Mouse (Mus musculus): ENCODE measurements around the gene Commd1. TPM values are rescaled to one million over a fixed set of nuclear protein-coding genes. Genes with fewer than 3 reads are reported as not detected.

Commd1 gene
- polyA plus RNA-seq, 1 experiment from 2014 or later = 317 TPM

DNA sequence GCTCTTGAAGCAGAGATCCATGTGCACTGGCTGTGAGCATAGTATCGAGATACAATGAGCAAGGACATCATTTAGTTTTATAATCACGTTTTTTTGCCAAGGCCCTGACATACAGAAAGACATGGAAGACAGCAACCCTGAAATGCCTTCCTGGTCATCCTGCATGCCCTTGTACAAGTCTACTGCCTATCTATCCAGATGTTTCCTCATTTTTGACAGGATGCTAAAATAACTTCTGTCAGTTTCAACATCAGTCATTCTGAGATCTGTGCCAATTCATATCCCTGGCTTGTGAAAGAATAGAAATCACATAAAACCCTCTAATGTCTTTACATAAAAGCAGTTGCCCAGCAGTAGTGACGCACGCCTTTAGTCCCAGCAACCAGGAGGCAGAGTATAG, 85.1 kb downstream of the Commd1 start:
- Histone ChIP-seq H3K27me3 (no peaks in the 10 kb centered on the region), H3K9me3 (no peaks in the 10 kb centered on the region), H3K4me2 (no peak overlapping the region), H3K4me3 (replicated peaks) (no peak overlapping the region), H3K36me3 (replicated peaks) (peaks cover 7% of the 10 kb centered on the region; the same call in 1 of the 2 replicates), H3K4me1 (no peaks in the 10 kb centered on the region), H3K9ac (no peak overlapping the region), H3K27ac (no peak overlapping the region)
- 96% methylated on average over 4 of the region's 4 CpGs for WGBS
- no peak for ATAC-seq (ENCODE audit: low FRiP score)

DNA sequence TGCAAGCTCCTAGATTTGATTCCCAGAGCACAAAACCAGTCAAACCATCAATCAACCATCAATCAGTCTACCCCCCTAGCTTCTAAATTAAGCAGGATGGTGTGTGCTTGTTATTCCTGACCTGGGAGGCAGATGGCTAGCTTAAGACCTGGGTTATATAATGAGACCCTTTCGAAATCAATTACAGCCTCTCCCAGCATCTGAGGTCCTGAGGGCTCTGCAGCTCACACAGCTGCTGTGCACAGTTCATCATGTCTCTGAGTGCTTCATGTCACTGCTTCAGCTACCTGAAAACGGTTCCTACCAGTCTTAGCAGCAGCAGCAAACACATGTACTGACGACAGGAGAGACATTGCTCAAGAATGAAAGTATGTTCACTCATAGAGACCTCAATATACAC, 89.1 kb downstream of the Commd1 start:
- Histone ChIP-seq H3K27me3 (no peaks in the 10 kb centered on the region), H3K4me2 (no peak overlapping the region), H3K4me1 (no peaks in the 10 kb centered on the region), H3K36me3 (replicated peaks) (0 out of 2 replicates have a peak, but pooled peaks cover under 1% of the 10 kb centered on the region), H3K4me3 (replicated peaks) (no peak overlapping the region), H3K27ac (no peak overlapping the region), H3K9ac (no peak overlapping the region), H3K9me3 (no peaks in the 10 kb centered on the region)
- WGBS = 81% methylated on average over 3 of the region's 3 CpGs
- no peak for ATAC-seq (ENCODE audit: low FRiP score)

DNA sequence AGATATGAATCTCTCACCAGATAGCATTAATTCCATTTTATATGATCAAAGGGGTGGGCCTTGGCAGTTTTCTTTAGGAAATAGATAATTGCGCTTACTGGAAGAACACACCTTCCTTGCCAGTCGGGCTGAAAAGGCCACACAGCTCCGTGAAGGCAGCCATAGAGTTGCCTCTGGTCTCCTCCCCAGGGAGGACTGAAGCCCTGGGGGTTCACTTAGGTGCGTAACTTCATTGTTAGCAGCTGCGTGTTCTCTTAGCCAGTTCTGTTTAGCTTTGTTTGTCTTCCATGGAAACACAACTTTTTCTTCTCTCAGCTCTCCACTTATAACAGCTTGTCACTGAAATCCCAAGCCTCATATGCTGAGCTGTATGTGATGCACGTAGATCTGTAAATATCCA, 89.7 kb downstream of the Commd1 start:
- Histone ChIP-seq H3K9ac (no peak overlapping the region), H3K36me3 (replicated peaks) (no peaks in the 10 kb centered on the region), H3K4me3 (replicated peaks) (no peak overlapping the region), H3K4me2 (no peak overlapping the region), H3K27ac (no peak overlapping the region), H3K9me3 (no peaks in the 10 kb centered on the region), H3K27me3 (no peaks in the 10 kb centered on the region), H3K4me1 (no peaks in the 10 kb centered on the region)
- 77% methylated on average over 6 of the region's 6 CpGs for WGBS
- ATAC-seq (ENCODE audit: low FRiP score) = no peak

DNA sequence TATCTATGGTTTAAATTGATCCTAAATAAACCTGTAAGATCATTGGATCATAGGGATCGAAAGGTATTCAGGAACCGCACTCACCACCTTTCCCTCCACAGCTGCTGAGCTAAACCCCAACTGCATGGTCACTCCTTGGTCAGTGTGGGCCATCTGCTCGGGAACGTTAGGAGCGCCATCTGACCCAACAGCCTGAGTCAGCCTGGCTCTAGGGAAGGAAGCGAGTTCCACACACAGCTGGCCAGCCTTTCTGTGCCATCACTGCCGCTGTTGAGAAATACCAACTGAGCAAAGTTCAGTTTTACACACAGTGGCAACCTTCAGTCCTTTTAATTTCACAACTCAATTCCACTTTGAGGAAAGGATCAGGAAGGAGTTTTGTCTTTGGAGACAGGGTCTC, 90.3 kb downstream of the Commd1 start:
- H3K9ac ChIP-seq = no peak overlapping the region
- no peaks in the 10 kb centered on the region for H3K36me3 ChIP-seq (replicated peaks)
- WGBS = 96% methylated on average over 7 of the region's 7 CpGs
- H3K27me3 ChIP-seq = no peaks in the 10 kb centered on the region
- no peak overlapping the region for H3K4me2 ChIP-seq
- H3K9me3 ChIP-seq = no peaks in the 10 kb centered on the region
- H3K4me3 ChIP-seq (replicated peaks) = no peak overlapping the region
- no peak overlapping the region for H3K27ac ChIP-seq
- H3K4me1 ChIP-seq = no peaks in the 10 kb centered on the region
- ATAC-seq (ENCODE audit: low FRiP score) = no peak

DNA sequence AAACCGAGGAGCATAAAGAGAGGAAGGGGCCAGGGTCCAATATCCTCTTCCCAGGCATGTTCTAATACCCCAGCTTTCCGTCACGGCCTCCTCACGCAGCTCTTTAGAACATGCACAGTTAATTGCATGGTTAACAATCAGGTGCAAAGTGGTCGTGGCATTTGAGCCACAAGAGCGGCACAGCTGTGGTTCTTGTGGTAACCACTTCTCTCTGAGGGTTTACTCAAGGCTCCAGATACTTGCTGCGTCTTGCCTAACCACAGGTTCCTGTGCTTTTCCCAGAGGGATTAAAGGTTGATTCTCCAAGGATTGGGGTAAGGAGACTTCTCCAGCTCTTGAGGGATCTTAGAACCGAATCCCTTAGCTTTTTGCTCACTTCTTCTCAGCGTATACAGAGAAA, 90.9 kb downstream of the Commd1 start:
- H3K4me3 ChIP-seq (replicated peaks) = no peak overlapping the region
- ATAC-seq (ENCODE audit: low FRiP score) = no peak
- no peaks in the 10 kb centered on the region for H3K36me3 ChIP-seq (replicated peaks)
- H3K9me3 ChIP-seq = no peaks in the 10 kb centered on the region
- H3K4me2 ChIP-seq = no peak overlapping the region
- no peak overlapping the region for H3K9ac ChIP-seq
- H3K27me3 ChIP-seq = no peaks in the 10 kb centered on the region
- no peak overlapping the region for H3K27ac ChIP-seq
- WGBS = 79% methylated on average over 9 of the region's 9 CpGs
- no peaks in the 10 kb centered on the region for H3K4me1 ChIP-seq

DNA sequence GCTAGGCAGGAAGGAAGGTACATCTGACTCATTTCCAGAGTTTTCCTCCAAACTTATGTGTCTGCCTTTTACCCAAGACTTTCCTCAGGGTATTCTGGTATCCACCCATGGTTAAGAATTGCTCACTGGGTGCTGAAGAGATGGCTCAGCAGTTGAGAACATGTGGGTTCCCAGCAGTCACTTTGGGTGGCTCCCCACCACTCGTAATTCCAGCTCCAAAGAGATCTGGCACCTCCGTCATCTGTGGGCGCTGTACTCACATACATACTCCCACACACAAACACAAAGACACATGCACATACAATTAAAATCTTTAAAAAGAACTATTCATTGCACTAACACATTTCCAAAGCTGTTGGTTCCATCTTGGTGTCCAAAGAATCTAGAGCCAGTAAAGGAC, 93.0 kb downstream of the Commd1 start:
- Histone ChIP-seq H3K27ac (no peak overlapping the region), H3K9ac (no peak overlapping the region), H3K4me1 (no peaks in the 10 kb centered on the region), H3K4me3 (replicated peaks) (no peak overlapping the region), H3K4me2 (no peak overlapping the region), H3K27me3 (no peaks in the 10 kb centered on the region), H3K36me3 (replicated peaks) (no peaks in the 10 kb centered on the region), H3K9me3 (no peaks in the 10 kb centered on the region)
- ATAC-seq (ENCODE audit: low FRiP score) = no peak
- WGBS = 94% methylated on average over 3 of the region's 3 CpGs

DNA sequence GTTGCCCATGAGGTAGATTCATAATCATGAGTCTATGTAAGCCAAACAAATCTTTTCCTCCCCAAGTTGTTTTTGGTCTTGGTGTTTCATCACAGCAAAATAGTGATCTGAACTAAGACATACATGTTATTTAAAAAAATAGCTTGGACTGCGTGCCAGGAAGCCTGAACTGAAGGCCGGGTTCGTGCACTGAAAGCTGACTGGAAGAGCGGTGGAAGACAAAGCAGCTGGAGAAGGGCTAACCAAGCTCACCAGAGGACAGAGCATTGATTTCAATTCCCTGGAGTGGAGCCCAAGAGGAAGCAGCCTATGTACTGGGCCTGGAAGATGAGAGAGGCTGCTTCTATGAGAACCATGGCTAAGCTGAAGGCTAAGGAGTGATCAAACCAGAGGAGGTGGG, 95.2 kb downstream of the Commd1 start:
- 93% methylated on average over 4 of the region's 4 CpGs for whole genome bisulfite sequencing
- Histone ChIP-seq H3K4me2 (no peak overlapping the region), H3K27me3 (no peaks in the 10 kb centered on the region), H3K9ac (no peak overlapping the region), H3K27ac (no peak overlapping the region), H3K4me1 (no peaks in the 10 kb centered on the region), H3K9me3 (no peaks in the 10 kb centered on the region), H3K4me3 (replicated peaks) (no peak overlapping the region), H3K36me3 (replicated peaks) (no peaks in the 10 kb centered on the region)
- ATAC-seq (ENCODE audit: low FRiP score) = no peak

DNA sequence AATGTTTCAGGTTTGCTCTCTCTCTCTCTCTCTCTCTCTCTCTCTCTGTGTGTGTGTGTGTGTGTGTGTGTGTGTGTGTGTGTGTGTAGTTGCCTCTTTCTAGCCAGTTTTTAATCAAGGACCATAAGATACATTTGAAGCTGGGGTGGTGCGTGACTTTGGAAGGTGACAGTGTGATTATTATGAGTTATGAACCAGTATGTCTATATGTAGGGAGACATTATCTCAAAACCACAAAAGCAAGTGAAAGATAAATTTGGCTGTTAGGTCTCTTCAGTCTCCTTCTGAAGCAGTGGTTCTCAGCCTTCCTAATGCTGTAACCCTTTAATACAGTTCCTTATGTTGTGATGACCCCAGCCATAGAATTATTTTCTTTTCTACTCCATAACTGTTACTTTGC, 96.8 kb downstream of the Commd1 start:
- Histone ChIP-seq H3K9me3 (no peaks in the 10 kb centered on the region), H3K4me2 (no peak overlapping the region), H3K36me3 (replicated peaks) (no peaks in the 10 kb centered on the region), H3K9ac (no peak overlapping the region), H3K4me3 (replicated peaks) (no peak overlapping the region), H3K27me3 (no peaks in the 10 kb centered on the region), H3K27ac (no peak overlapping the region), H3K4me1 (no peaks in the 10 kb centered on the region)
- 100% methylated on average over 1 of the region's 1 CpGs for WGBS
- ATAC-seq (ENCODE audit: low FRiP score) = no peak

DNA sequence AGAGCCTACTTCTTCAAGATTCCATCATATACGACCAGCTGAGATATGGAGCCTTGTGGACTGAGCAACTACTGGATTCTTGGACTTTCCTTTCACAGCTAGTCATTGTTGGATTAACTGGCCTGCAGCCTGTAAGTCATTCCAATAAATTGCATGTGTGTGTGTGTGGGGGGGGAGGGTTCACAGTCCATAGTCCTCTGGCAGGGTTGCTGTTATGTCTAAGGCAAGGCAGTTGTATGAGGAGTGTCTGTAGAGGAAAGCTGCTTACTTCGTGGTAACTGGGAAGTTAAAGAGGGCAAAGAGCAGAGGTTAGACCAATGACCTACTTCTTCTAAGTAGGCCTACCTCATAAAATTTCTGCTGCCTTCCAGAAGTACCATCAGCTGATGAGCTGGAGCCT, 98.5 kb downstream of the Commd1 start:
- no peak overlapping the region for H3K27ac ChIP-seq
- H3K4me2 ChIP-seq = no peak overlapping the region
- no peaks in the 10 kb centered on the region for H3K36me3 ChIP-seq (replicated peaks)
- H3K27me3 ChIP-seq = no peaks in the 10 kb centered on the region
- no peak overlapping the region for H3K9ac ChIP-seq
- no peaks in the 10 kb centered on the region for H3K4me1 ChIP-seq
- ATAC-seq (ENCODE audit: low FRiP score) = no peak
- no peak overlapping the region for H3K4me3 ChIP-seq (replicated peaks)
- WGBS = 79% methylated on average over 2 of the region's 2 CpGs
- no peaks in the 10 kb centered on the region for H3K9me3 ChIP-seq

DNA sequence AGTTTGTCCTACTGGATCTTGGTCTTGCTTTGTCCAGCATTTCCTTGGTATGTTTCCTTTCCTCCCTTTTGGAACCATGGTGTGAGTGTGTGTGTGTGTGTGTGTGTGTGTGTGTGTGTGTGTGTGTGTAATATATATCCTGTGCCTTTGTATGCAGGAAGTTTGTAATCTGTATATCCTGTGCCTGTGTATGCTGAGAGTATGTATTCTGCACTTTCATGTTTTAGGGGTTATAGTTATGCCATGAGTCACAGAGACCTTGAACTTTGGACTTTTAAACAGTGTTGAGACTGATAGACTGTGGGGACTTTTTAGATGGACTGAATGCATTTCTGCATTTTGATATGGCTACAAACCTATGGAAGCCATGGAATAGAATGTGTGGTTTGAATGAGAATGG, 99.3 kb downstream of the Commd1 start:
- no peaks in the 10 kb centered on the region for H3K9me3 ChIP-seq
- no peak overlapping the region for H3K4me2 ChIP-seq
- H3K27ac ChIP-seq = no peak overlapping the region
- H3K36me3 ChIP-seq (replicated peaks) = no peaks in the 10 kb centered on the region
- H3K4me3 ChIP-seq (replicated peaks) = no peak overlapping the region
- H3K4me1 ChIP-seq = no peaks in the 10 kb centered on the region
- no peaks in the 10 kb centered on the region for H3K27me3 ChIP-seq
- H3K9ac ChIP-seq = no peak overlapping the region
- ATAC-seq (ENCODE audit: low FRiP score) = no peak

DNA sequence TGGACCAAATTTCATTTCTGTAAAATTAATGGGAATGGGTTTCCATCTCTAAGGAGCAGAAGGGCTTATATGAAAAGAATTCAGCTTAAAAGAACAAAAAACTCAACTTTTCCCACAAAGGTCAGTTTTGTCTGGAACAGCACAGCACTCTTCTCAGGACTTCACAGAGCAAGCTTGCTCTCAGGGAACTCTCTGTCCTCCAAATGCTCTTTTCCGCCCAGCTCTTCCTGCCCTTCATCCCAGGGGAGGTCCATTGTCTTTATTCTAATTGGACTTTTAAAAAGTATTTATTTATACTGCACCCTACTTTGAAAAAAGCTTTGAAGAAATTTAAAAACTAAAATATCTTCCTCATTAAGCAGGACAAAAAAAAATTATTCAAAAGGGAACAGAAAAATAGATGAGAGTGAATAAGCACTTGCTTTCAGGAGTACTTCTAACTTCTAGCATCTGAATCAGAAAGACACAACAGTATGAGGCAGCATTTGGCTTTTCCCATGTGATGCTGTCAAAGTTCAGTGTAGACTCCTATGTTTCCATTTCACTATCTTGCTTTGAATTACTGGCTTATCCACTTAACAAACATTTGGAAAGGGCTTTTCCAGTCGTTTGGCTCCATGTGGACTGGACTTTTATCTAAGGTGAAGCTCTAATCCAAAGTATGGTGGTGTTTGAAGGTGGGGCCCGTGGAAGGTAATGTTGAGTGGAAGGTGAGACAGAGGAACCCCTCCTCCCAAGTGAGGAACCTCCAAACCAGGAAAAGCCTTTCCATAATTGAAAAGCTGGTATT, 101.6 kb downstream of the Commd1 start:
- ATAC-seq (ENCODE audit: low FRiP score) = no peak
- no peak overlapping the region for H3K27ac ChIP-seq
- WGBS = 72% methylated on average over 3 of the region's 3 CpGs
- H3K4me2 ChIP-seq = no peak overlapping the region
- H3K9me3 ChIP-seq = no peaks in the 10 kb centered on the region
- H3K4me3 ChIP-seq (replicated peaks) = no peak overlapping the region
- H3K9ac ChIP-seq = no peak overlapping the region
- no peaks in the 10 kb centered on the region for H3K36me3 ChIP-seq (replicated peaks)
- no peaks in the 10 kb centered on the region for H3K27me3 ChIP-seq
- H3K4me1 ChIP-seq = no peaks in the 10 kb centered on the region

DNA sequence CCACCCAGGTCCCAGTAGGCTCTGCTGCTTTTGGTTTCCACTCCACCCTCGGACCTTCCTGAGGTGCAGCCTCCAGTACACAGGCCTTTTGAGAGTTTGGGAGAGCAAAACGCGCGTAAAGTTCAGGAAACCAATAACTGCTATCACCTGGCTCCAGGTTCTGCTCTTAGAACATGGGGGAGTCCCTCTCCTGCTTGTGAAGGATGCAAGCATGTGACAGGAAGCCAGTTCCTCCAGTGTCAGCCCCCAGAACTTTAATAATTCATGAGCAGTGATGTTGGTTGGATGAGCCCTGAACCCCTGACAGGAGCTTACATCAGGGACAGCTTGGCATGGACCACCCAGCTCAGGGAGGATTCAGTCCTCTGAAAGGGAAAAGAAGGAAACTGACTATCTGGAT, 102.5 kb downstream of the Commd1 start:
- H3K27me3 ChIP-seq = no peaks in the 10 kb centered on the region
- H3K9ac ChIP-seq = no peak overlapping the region
- no peaks in the 10 kb centered on the region for H3K4me1 ChIP-seq
- H3K36me3 ChIP-seq (replicated peaks) = no peaks in the 10 kb centered on the region
- H3K4me2 ChIP-seq = no peak overlapping the region
- no peaks in the 10 kb centered on the region for H3K9me3 ChIP-seq
- H3K4me3 ChIP-seq (replicated peaks) = no peak overlapping the region
- no peak overlapping the region for H3K27ac ChIP-seq
- WGBS = 78% methylated on average over 4 of the region's 4 CpGs
- ATAC-seq (ENCODE audit: low FRiP score) = no peak

DNA sequence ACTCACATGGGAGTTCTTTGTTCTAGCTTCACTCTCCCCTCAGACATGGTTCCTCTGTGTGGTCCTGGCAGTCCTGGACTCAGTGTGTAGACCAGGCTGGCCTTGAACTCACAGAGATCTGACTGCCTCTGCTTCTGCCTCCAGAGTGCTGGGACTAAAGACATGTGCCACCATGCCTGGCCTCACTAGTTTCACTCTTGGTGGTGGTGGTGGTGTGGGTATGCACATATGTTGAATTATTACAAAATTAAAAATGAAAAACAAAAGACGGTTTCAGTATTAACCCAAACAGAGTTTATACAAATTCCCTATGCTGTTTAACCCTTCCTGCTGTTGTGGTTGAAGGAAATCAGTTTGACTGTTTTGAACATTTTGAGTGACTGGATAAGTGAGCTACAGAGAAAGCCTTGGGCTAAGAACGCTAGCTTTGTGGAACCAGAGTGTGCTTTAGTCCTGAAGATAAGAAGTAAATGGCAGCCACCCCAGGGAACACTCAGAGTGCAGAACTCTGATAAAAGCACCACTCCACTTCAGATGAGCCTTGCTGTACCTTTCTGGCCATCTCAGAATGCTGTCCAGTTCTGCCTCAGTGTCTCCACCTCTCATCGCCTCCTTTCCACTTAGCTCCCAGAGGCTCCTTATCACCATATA, 105.4 kb downstream of the Commd1 start:
- WGBS = 87% methylated on average over 3 of the region's 3 CpGs
- ATAC-seq (ENCODE audit: low FRiP score) = no peak

More for the DNA sequence above, 105.4 kb downstream of the Commd1 start:
- H3K4me2 ChIP-seq = no peak overlapping the region
- H3K36me3 ChIP-seq (replicated peaks) = no peaks in the 10 kb centered on the region
- no peak overlapping the region for H3K27ac ChIP-seq
- H3K4me3 ChIP-seq (replicated peaks) = no peak overlapping the region
- no peaks in the 10 kb centered on the region for H3K27me3 ChIP-seq
- H3K9me3 ChIP-seq = no peaks in the 10 kb centered on the region
- H3K9ac ChIP-seq = no peak overlapping the region
- no peaks in the 10 kb centered on the region for H3K4me1 ChIP-seq

All from forebrain, embryonic 12.5 days (tissue).